Mouse (Mus musculus) hindbrain, embryonic 10.5 days (tissue): ENCODE results near the gene Ncbp3. TPM values are rescaled to one million over a fixed set of nuclear protein-coding genes. Genes with fewer than 3 reads are reported as not detected.
A peak's percentile ranks its signal among the peaks of the same experiment; 100 is the strongest.

Experiments
- DNase-seq: peaks from one replicate; pipeline ENCODE4 v3.0.0-alpha.2; 2017; ENCODE audit warnings: low spot score
- H3K27ac ChIP-seq: fragments of 300-500 bp; sonication (generic); 2 replicates; pipeline ENCODE4 v1.5.1; 2016; ENCODE audit warnings: mild to moderate bottlenecking, moderate library complexity
- H3K27me3 ChIP-seq: fragments of 300-500 bp; sonication (generic); 2 replicates; pipeline ENCODE4 v1.6.1; 2016; ENCODE audit warnings: mild to moderate bottlenecking; ENCODE audit not compliant: poor library complexity, insufficient read depth, severe bottlenecking
- H3K36me3 ChIP-seq: fragments of 300-500 bp; sonication (generic); 2 replicates; pipeline ENCODE4 v1.6.1; 2016; ENCODE audit warnings: mild to moderate bottlenecking, moderate library complexity
- H3K4me1 ChIP-seq: fragments of 300-500 bp; sonication (generic); replicated peaks from 2 replicates; pipeline ENCODE4 v1.6.1; 2016; ENCODE audit warnings: mild to moderate bottlenecking
- H3K4me3 ChIP-seq: fragments of 300-500 bp; sonication (generic); 2 replicates; pipeline ENCODE4 v1.5.1; 2016; ENCODE audit warnings: mild to moderate bottlenecking, moderate library complexity
- H3K9me3 ChIP-seq: fragments of 300-500 bp; sonication (generic); 2 replicates; pipeline ENCODE4 v1.6.1; 2016; ENCODE audit warnings: mild to moderate bottlenecking, moderate library complexity
- WGBS: fragments of 180-500 bp; shearing (Covaris S2); methylation state at CpG from one replicate; pipeline ENCODE4 v1.1.7; 2016; 5-methylcytosine and 5-hydroxymethylcytosine counted together
- polyA plus RNA-seq: library from polyadenylated mRNA; unstranded; fragments of >200 nt; fragmentation: Nextera tagmentation; extraction: Ambion mirVana; gene quantifications from 2 replicates; pipeline ENCODE4 v1.2.1, GENCODE M21; 2016

Gene Ncbp3
- polyA plus RNA-seq, 1 experiment from 2014 or later = 10.5 TPM

GRCm38 (mm10) chr11:73018471-73019146, 29.0 kb upstream of the Ncbp3 start, which contains the start of gene Camkk1:
Gene Camkk1, plus strand, starts transcription at chr11:73019008.
- peak; percentile 90 for DNase-seq
- Histone ChIP-seq H3K4me3 (peak within 1 kb of the TSS; percentile 72), H3K27me3 (peaks cover 87% of the 10 kb centered on the region), H3K9me3 (no peaks in the 10 kb centered on the region), H3K4me1 (peaks cover 23% of the 10 kb centered on the region), H3K36me3 (no peaks in the 10 kb centered on the region), H3K27ac (peak within 1 kb of the TSS; percentile 74)
- under 1% methylated on average over 57 of the region's 57 CpGs for WGBS

GRCm38 (mm10) chr11:73019147-73019795, 28.3 kb upstream of the Ncbp3 start:
- H3K27ac ChIP-seq = peak overlapping the region; percentile 74
- H3K4me3 ChIP-seq = peak overlapping the region; percentile 72
- H3K36me3 ChIP-seq = no peaks in the 10 kb centered on the region
- no peaks in the 10 kb centered on the region for H3K9me3 ChIP-seq
- peak; percentile 35 for DNase-seq
- H3K4me1 ChIP-seq = peaks cover 24% of the 10 kb centered on the region
- WGBS = 2% methylated on average over 46 of the region's 46 CpGs
- H3K27me3 ChIP-seq = peaks cover 83% of the 10 kb centered on the region

GRCm38 (mm10) chr11:73020953-73021800, 26.4 kb upstream of the Ncbp3 start:
- Histone ChIP-seq H3K4me3 (no peak overlapping the region), H3K9me3 (no peaks in the 10 kb centered on the region), H3K27me3 (peaks cover 74% of the 10 kb centered on the region), H3K36me3 (no peaks in the 10 kb centered on the region), H3K27ac (no peak overlapping the region), H3K4me1 (peaks cover 33% of the 10 kb centered on the region)
- no peak for DNase-seq
- 58% methylated on average over 7 of the region's 7 CpGs for WGBS

- no peak overlapping the region for H3K27ac ChIP-seq
Observed at GRCm38 (mm10) chr11:73023099-73023498, 24.5 kb upstream of the Ncbp3 start.

GRCm38 (mm10) chr11:73023827-73024226, 23.8 kb upstream of the Ncbp3 start:
- H3K4me1 ChIP-seq = peaks cover 24% of the 10 kb centered on the region
- 63% methylated on average over 4 of the region's 4 CpGs for WGBS
- no peaks in the 10 kb centered on the region for H3K9me3 ChIP-seq
- H3K27me3 ChIP-seq = peaks cover 50% of the 10 kb centered on the region
- no peaks in the 10 kb centered on the region for H3K36me3 ChIP-seq
- no peak overlapping the region for H3K4me3 ChIP-seq
- DNase-seq = no peak
- no peak overlapping the region for H3K27ac ChIP-seq

More at GRCm38 (mm10) chr11:73023099-73023498, 24.5 kb upstream of the Ncbp3 start:
- H3K27me3 ChIP-seq = peaks cover 54% of the 10 kb centered on the region
- DNase-seq = no peak
- H3K36me3 ChIP-seq = no peaks in the 10 kb centered on the region
- H3K4me1 ChIP-seq = peaks cover 32% of the 10 kb centered on the region
- no peak overlapping the region for H3K4me3 ChIP-seq
- 58% methylated on average over 9 of the region's 9 CpGs for WGBS
- H3K9me3 ChIP-seq = no peaks in the 10 kb centered on the region

GRCm38 (mm10) chr11:73024236-73024904, 23.2 kb upstream of the Ncbp3 start:
- DNase-seq = no peak
- H3K4me1 ChIP-seq = peaks cover 19% of the 10 kb centered on the region
- WGBS = 65% methylated on average over 7 of the region's 7 CpGs
- H3K36me3 ChIP-seq = no peaks in the 10 kb centered on the region
- H3K27me3 ChIP-seq = peaks cover 45% of the 10 kb centered on the region
- H3K4me3 ChIP-seq = no peak overlapping the region
- peak overlapping the region; percentile 6 for H3K27ac ChIP-seq
- H3K9me3 ChIP-seq = no peaks in the 10 kb centered on the region

- Histone ChIP-seq H3K27me3 (peaks cover 25% of the 10 kb centered on the region), H3K36me3 (no peaks in the 10 kb centered on the region), H3K4me3 (no peak overlapping the region), H3K4me1 (peaks cover 27% of the 10 kb centered on the region), H3K27ac (no peak overlapping the region), H3K9me3 (no peaks in the 10 kb centered on the region)
- 50% methylated on average over 8 of the region's 8 CpGs for WGBS
- no peak for DNase-seq
Observed at GRCm38 (mm10) chr11:73026961-73027360, 20.6 kb upstream of the Ncbp3 start.

- WGBS = 28% methylated on average over 20 of the region's 20 CpGs
Observed at GRCm38 (mm10) chr11:73030821-73031498, 16.6 kb upstream of the Ncbp3 start.

GRCm38 (mm10) chr11:73031536-73031935, 16.0 kb upstream of the Ncbp3 start:
- 73% methylated on average over 5 of the region's 5 CpGs for WGBS
- Histone ChIP-seq H3K9me3 (no peaks in the 10 kb centered on the region), H3K4me1 (peaks cover 13% of the 10 kb centered on the region), H3K27ac (peak overlapping the region; percentile 78), H3K27me3 (peaks cover 9% of the 10 kb centered on the region), H3K4me3 (peak overlapping the region; percentile 44), H3K36me3 (no peaks in the 10 kb centered on the region)
- no peak for DNase-seq

More at GRCm38 (mm10) chr11:73030821-73031498, 16.6 kb upstream of the Ncbp3 start:
- peaks cover 12% of the 10 kb centered on the region for H3K4me1 ChIP-seq
- peak overlapping the region; percentile 44 for H3K4me3 ChIP-seq
- H3K27ac ChIP-seq = peak overlapping the region; percentile 78
- no peaks in the 10 kb centered on the region for H3K36me3 ChIP-seq
- DNase-seq = peak; percentile 86
- peaks cover 9% of the 10 kb centered on the region for H3K27me3 ChIP-seq
- H3K9me3 ChIP-seq = no peaks in the 10 kb centered on the region

GRCm38 (mm10) chr11:73036077-73036476, 11.5 kb upstream of the Ncbp3 start:
- Histone ChIP-seq H3K9me3 (no peaks in the 10 kb centered on the region), H3K4me1 (peaks cover 14% of the 10 kb centered on the region), H3K4me3 (no peak overlapping the region), H3K36me3 (no peaks in the 10 kb centered on the region), H3K27me3 (peaks cover 9% of the 10 kb centered on the region), H3K27ac (no peak overlapping the region)
- WGBS = 75% methylated on average over 7 of the region's 7 CpGs
- DNase-seq = no peak

- Histone ChIP-seq H3K9me3 (no peaks in the 10 kb centered on the region), H3K36me3 (no peaks in the 10 kb centered on the region), H3K4me1 (peaks cover 7% of the 10 kb centered on the region; the same call in 1 of the 2 replicates), H3K27me3 (peaks cover 5% of the 10 kb centered on the region), H3K4me3 (no peak overlapping the region), H3K27ac (no peak overlapping the region)
- DNase-seq = no peak
- 61% methylated on average over 6 of the region's 6 CpGs for WGBS
Observed at GRCm38 (mm10) chr11:73036889-73037288, 10.7 kb upstream of the Ncbp3 start.

GRCm38 (mm10) chr11:73037691-73038090, 9.9 kb upstream of the Ncbp3 start:
- Histone ChIP-seq H3K9me3 (no peaks in the 10 kb centered on the region), H3K36me3 (no peaks in the 10 kb centered on the region), H3K27me3 (no peaks in the 10 kb centered on the region), H3K27ac (no peak overlapping the region), H3K4me3 (no peak overlapping the region), H3K4me1 (peaks cover 7% of the 10 kb centered on the region; the same call in 1 of the 2 replicates)
- no peak for DNase-seq
- WGBS = 81% methylated on average over 3 of the region's 3 CpGs
